Mouse (Mus musculus) natural killer cell, adult 2 months (primary cell): Measurements from ENCODE around the gene Sel1l3.

Experiments used
- DNase-seq, 2 experiments: peaks; one replicate each; pipeline ENCODE4 v3.0.0; 2022; ENCODE audit warnings: low spot score in 2 of 2

The Sel1l3 gene

GRCm38 (mm10) chr5:53174461-53174860 is 39.3 kb downstream of the Sel1l3 start:
- no peak for DNase-seq

- no peak for DNase-seq
These were observed 40.8 kb downstream of the Sel1l3 start for GRCm38 (mm10) chr5:53172908-53173307.

GRCm38 (mm10) chr5:53172256-53172636 is 41.5 kb downstream of the Sel1l3 start:
- no peak for DNase-seq

- no peak for DNase-seq
These were observed 42.0 kb downstream of the Sel1l3 start for GRCm38 (mm10) chr5:53171611-53172255.

GRCm38 (mm10) chr5:53167564-53167963 is 46.2 kb downstream of the Sel1l3 start:
- no peak for DNase-seq

- no peak for DNase-seq
These were observed 48.1 kb downstream of the Sel1l3 start for GRCm38 (mm10) chr5:53165672-53166071.

GRCm38 (mm10) chr5:53162436-53162835 is 51.3 kb downstream of the Sel1l3 start:
- no peak for DNase-seq

GRCm38 (mm10) chr5:53161506-53162186 is 52.1 kb downstream of the Sel1l3 start:
- DNase-seq = no peak

- no peak for DNase-seq
These were observed 53.5 kb downstream of the Sel1l3 start for GRCm38 (mm10) chr5:53160207-53160606.

GRCm38 (mm10) chr5:53159631-53160030 is 54.1 kb downstream of the Sel1l3 start:
- no peak for DNase-seq

- DNase-seq = no peak
These were observed 54.6 kb downstream of the Sel1l3 start for GRCm38 (mm10) chr5:53159166-53159565.

GRCm38 (mm10) chr5:53155985-53156679 is 57.6 kb downstream of the Sel1l3 start:
- no peak for DNase-seq

GRCm38 (mm10) chr5:53154501-53154900 is 59.2 kb downstream of the Sel1l3 start:
- no peak for DNase-seq

GRCm38 (mm10) chr5:53154078-53154477 is 59.6 kb downstream of the Sel1l3 start:
- DNase-seq = no peak

GRCm38 (mm10) chr5:53153144-53153543 is 60.6 kb downstream of the Sel1l3 start:
- DNase-seq = no peak

GRCm38 (mm10) chr5:53151379-53151960 is 62.3 kb downstream of the Sel1l3 start:
- no peak for DNase-seq

- DNase-seq = no peak
These were observed 64.6 kb downstream of the Sel1l3 start for GRCm38 (mm10) chr5:53148960-53149685.

- no peak for DNase-seq
These were observed 65.4 kb downstream of the Sel1l3 start for GRCm38 (mm10) chr5:53148160-53148923.

GRCm38 (mm10) chr5:53147418-53147817 is 66.3 kb downstream of the Sel1l3 start:
- DNase-seq = no peak

- no peak for DNase-seq
These were observed 67.1 kb downstream of the Sel1l3 start for GRCm38 (mm10) chr5:53146684-53147061.

GRCm38 (mm10) chr5:53146049-53146683 is 67.6 kb downstream of the Sel1l3 start:
- DNase-seq = no peak
